Mouse (Mus musculus) CD4-positive helper T cell, adult 2 months (primary cell): ENCODE results near the gene Grin3b.
A peak's percentile ranks its signal among the peaks of the same experiment; 100 is the strongest.

Experiments used
- DNase-seq: peaks from one replicate; pipeline ENCODE4 v3.0.0-alpha.2; 2012; ENCODE audit warnings: low read depth, missing footprints, low spot score

Gene Grin3b

DNA sequence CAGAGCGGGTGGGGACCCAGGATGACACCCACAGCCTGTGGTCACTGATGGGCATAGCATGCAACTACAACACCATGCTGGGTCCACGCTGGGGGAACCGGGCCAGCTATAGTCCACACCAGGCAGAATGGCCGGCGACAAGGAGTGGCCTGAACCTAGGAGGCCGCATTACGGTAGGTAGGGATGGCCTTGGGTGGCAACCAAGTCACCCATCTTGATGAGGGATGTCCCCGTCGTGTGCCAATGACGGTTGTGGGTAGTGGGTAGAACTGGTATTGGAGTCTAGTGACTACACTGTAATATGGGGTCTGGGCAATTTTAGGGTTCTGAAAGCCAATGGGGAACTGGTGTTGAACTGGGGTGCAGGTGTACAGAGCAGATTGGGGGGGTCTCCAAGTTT is 46.4 kb downstream of the Grin3b start:
- DNase-seq, result peak; percentile 77

- DNase-seq, result peak; percentile 94
Measured at GRCm38 (mm10) chr10:80017361-80017760, 46.8 kb downstream of the Grin3b start.

GRCm38 (mm10) chr10:80017771-80018170 is 47.3 kb downstream of the Grin3b start:
- DNase-seq, result peak; percentile 71

DNA sequence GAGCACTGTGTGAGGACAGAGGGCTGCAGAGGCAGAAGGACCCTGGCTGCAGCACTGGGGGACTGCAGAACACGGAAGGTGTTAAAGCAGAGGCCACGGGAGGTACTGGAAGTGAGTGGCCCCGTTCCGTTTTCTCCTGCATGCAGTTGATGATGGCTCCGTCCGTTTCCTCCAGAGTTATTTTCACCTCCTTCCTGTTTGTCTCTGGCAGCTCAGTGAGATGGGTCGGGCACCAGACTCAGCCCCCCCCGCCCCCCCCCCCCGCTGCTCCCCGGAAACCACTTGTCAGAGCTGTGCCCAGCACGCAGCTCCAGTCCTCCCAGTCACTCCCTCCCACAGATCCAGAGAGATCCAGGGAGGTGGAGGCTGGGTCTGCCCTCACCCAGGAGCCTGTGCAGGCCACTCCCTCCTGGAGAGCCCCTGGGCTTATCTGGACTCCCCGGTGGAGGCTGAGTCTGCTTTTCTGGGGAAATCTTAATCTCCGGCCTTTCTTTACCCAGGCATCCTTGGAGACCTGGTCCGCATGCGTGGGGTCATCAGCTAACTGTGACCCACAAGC is 48.3 kb downstream of the Grin3b start:
- DNase-seq, result peak; percentile 84

DNA sequence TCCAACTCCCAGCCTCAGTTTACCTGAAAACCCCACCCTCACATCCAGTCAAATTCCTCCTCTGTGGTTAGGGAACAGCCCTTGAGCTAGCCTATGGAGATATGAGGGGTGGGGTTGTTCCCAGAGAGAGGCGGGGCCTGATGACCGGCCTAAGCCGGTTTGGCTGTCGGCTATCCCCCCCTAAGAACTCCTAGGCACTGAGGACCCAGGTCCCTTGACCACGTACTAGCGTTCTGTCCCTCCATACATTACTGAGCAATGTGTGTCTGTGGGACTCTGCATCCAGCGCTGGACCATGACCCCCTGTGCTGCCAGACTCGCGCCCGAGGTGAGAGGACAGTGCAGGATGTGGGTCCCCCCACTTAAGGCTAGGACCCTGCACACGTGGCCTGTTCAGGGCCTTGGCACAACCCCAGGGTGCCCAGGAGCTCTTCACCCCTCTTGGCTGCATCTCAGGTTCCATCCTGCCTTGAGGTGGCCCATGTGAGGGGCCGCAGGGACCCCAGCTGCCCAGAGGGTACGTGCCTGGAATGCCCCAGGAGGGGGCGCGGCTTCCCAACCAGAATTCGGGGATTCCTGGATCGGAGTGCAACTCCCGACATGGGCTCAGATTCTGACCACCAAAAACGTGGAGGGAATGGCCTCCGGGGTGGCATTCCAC is 49.1 kb downstream of the Grin3b start:
- DNase-seq, result no peak

GRCm38 (mm10) chr10:80020191-80020590 is 49.7 kb downstream of the Grin3b start:
- DNase-seq, result no peak

DNA sequence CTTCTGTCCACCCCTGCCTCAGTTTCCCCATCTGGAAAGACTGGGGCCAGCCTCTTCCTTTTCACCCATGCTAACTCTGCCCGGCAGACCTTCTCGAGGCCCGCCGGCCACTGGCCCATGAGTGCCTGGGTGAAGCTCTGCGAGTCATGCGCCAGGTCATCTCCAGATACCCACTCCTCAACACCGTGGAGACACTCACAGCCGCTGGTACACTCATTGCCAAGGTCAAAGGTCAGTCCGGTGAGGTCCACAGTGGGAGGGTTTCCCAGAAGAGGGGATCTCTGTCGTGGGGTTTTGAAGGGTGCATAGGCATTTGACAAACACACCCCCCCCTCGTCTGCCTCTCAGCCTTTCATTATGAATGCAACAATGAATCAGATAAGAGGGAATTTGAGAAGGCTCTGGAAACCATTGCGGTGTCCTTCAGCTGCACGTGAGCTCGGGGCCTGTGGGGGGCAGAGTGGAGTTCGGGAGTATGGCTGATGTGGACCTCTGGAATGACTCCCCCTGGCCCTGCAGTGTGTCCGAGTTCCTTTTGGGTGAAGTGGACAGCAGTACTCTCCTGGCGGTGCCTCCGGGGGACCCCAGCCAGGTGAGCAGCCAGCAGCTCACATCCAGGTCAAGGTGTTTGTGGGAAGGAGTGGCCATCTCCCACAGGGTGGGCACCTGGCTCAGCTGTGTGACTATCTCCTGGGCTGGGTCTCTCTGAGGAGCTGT is 50.2 kb downstream of the Grin3b start:
- DNase-seq, result no peak

- no peak for DNase-seq
Measured at GRCm38 (mm10) chr10:80021320-80021641, 50.8 kb downstream of the Grin3b start.

DNA sequence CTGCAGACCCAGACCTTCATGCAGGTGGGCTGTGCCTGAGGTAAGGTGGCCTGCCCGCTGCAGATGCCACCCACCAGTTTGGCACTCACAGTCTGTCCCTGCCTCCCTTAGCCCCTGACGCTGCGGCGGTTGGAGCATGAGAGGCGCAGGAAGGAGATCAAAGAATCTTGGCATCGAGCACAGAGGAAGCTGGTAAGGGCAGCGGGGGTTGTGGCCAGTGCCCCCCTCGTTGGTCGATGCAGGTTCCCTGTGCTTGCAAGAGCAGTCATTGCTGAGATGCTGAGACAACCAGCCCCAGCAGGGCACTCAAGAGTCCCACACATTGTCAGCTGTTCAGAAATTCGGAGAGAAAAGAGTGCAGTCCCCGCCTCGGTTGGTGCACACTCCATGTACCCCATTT is 51.6 kb downstream of the Grin3b start:
- peak; percentile 78 for DNase-seq

DNA sequence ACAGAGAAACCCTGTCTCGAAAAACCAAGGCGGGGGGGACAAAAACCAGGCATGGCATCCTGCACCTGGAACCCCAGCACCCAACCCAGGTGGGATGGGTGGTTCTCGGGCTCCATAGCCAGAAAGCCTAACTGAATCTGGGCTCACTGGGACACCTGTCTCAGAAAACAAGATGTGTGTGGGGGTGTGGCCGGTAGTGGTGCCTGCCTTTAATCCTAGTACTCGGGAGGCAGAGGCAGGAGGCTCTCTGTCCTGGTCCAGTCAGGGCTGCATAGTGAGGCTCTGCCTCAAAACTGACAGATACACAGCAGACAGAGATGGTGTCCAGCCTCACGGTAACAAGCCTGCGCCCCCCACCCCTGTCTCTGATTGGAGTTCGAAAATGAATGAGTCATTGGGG is 52.3 kb downstream of the Grin3b start:
- no peak for DNase-seq

- peak; percentile 78 for DNase-seq
Measured at GRCm38 (mm10) chr10:80023758-80024157, 53.2 kb downstream of the Grin3b start.

DNA sequence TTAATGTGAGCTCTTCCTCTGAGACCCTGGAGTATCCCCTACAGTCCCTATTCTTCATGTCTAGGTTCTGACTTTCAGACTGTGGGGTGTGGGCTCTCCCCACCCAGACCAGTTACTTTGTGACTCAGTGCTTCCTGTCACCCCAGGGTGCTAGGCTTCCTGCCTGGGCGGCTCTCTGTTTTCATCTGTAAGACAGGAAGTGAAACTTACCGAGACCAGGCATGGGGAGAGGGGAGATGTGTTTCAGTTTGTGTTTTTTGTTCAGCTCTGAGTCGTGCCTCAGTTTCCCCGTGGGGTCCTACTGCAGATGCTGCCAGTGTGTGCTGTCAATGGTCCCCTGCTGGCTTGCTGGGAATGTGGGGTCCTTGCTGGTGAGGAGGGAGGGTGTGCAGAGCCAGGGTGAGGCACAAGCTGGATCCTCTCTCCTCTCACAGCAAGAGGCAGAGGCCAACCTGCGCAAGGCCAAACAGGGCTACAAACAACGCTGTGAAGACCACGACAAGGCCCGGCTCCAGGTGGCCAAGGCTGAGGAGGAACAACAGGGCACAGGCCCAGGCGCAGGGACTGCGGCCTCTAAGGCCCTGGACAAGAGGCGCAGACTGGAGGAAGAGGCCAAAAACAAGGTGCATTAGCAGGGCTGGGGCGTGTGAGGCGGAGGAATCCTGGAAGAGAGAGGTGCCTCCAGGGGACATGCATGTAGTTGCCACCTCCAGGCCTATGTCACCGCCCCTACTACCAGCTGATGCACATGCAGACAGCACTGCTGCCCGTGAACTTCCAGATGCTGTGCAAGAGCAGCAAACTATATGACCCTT is 53.9 kb downstream of the Grin3b start:
- DNase-seq, result peak; percentile 91

DNA sequence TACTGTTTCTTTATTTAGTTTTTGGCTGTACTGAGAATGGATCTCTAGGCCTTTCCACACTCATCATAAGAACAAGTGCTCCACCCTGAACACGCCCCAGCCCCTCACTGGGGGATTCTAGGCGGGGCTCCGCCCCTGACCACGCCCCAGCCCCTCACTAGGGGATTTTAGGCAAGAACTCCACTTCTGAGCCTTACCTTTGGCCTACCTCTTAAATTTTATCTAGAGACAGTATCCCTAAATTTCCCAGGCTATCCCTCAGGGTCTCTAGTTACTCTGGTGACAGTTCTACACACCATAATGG is 54.5 kb downstream of the Grin3b start:
- no peak for DNase-seq

DNA sequence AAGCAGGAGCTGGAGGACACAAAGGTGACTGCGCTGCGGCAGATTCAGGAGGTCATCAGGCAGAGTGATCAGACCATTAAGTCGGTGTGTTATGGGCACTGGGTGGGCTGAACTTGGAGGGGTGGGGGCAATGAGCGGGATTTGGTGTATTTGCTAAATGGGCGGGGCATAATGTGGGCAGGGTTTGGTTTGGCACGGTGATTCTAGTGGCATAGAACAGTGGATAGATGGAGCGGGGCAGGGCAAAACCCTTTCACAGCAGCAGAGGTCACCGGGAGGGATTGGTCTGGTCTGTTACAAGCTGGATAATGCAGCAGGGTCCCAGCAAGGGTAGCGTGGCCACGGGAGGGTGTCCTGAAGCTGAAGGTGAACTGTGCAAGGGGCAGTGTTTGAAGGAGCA is 54.9 kb downstream of the Grin3b start:
- DNase-seq, result peak; percentile 21

GRCm38 (mm10) chr10:80025889-80026288 is 55.4 kb downstream of the Grin3b start:
- peak; percentile 67 for DNase-seq
